Comparison of ENCODE assay signal across 15 mouse cellular contexts in the genomic region with DNA sequence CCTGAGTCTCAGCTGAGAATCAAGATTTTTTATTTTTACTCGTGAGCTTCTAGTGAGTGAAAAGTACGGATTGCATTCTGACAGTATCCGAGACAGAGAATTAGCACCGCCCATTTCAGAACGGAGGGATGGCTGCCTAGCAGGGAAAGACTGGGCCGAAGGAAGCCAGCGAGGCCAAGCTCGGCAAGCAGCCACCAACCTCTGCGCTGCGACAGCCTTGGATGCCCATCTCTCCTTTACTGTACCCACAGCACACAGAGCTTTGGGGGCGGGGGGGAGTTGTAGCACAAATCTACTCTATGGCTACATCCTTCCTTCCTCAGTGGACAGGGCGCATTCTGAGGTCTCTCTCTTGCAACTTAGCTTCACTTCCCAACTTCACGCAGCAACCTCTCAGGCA.
"Had no signal": no experiment of that assay in that cellular context is flagged by ENCODE, and none has a peak within 500 bp of the region (broad histone marks: within the 10 kb centered on the region; RNA-seq: fewer than 3 reads in every experiment).

No protein-coding gene starts in this region.

- DNase-seq: gastrocnemius, postnatal 14 days; gastrocnemius, postnatal 36 days; heart, adult 11 months; heart, adult 2 months; heart, postnatal 14 days; heart, postnatal 36 days; kidney, adult 11 months; kidney, adult 2 months; kidney, adult 9 months; kidney, postnatal 14 days; kidney, postnatal 36 days; layer of hippocampus, adult 9-11 months; layer of hippocampus, postnatal 36 days; left cerebral cortex, postnatal 4 days; lung, adult 18-20 months had no signal
